Mouse (Mus musculus): ENCODE measurements around the gene 5730455P16Rik.

- TF ChIP-seq POLR2A (IDR thresholded peaks at IDR 0.05; ENCODE audit: borderline replicate concordance, low read depth, low read length) = no peak
- TF ChIP-seq CTCF (IDR thresholded peaks at IDR 0.05; ENCODE audit: low read depth, low read length) = no peak
Observed at GRCm38 (mm10) chr11:80323255-80323654, 54.6 kb downstream of the 5730455P16Rik start.

Data from bone marrow macrophage, adult 2 months (primary cell).